Mouse (Mus musculus) midbrain, postnatal 0 days (tissue): ENCODE data around the gene Pde6d. TPM values are rescaled to one million over a fixed set of nuclear protein-coding genes. Genes with fewer than 3 reads are reported as not detected.

Experiments
- ATAC-seq: fragments of 200-750 bp; cut with Nextera tagmentation; 2 replicates; pipeline ENCODE4 v1.8.0; 2017; ENCODE audit warnings: moderate number of reproducible peaks, mild to moderate bottlenecking, moderate TSS enrichment, moderate library complexity; ENCODE audit not compliant: low FRiP score
- DNase-seq: peaks from one replicate; pipeline ENCODE4 v3.0.0-alpha.2; 2015; ENCODE audit warnings: low spot score
- H3K27ac ChIP-seq: fragments of 300-500 bp; sonication (generic); 2 replicates; pipeline ENCODE4 v1.5.1; 2014; ENCODE audit warnings: low read depth, mild to moderate bottlenecking, low read length, mixed read lengths
- H3K27me3 ChIP-seq: fragments of 300-500 bp; sonication (generic); 2 replicates; pipeline ENCODE4 v1.6.1; 2014; ENCODE audit warnings: low read length, control low read depth, mixed read lengths; ENCODE audit not compliant: insufficient read depth
- H3K36me3 ChIP-seq: fragments of 300-500 bp; sonication (generic); 2 replicates; pipeline ENCODE4 v1.6.1; 2014; ENCODE audit warnings: low read length, control low read depth, mixed read lengths; ENCODE audit not compliant: insufficient read depth
- H3K4me1 ChIP-seq: fragments of 300-500 bp; sonication (generic); 2 replicates; pipeline ENCODE4 v1.6.1; 2014; ENCODE audit warnings: mild to moderate bottlenecking, control low read depth, antibody characterized with exemption, low read length, mixed read lengths; ENCODE audit not compliant: insufficient read depth
- H3K4me2 ChIP-seq: fragments of 300-500 bp; sonication (generic); 2 replicates; pipeline ENCODE4 v1.6.1; 2014; ENCODE audit warnings: low read depth, mild to moderate bottlenecking, low read length, mixed read lengths; ENCODE audit not compliant: poor library complexity, severe bottlenecking
- H3K4me3 ChIP-seq: fragments of 300-500 bp; sonication (generic); 2 replicates; pipeline ENCODE4 v1.5.1; 2014; ENCODE audit warnings: low read depth, mild to moderate bottlenecking, low read length, moderate library complexity
- H3K9ac ChIP-seq: fragments of 300-500 bp; sonication (generic); replicated peaks from 2 replicates; pipeline ENCODE4 v1.6.1; 2014; ENCODE audit warnings: mild to moderate bottlenecking, low read length, moderate library complexity, mixed read lengths; ENCODE audit not compliant: poor library complexity, severe bottlenecking
- H3K9me3 ChIP-seq: fragments of 300-500 bp; sonication (generic); 2 replicates; pipeline ENCODE4 v1.6.1; 2016; ENCODE audit warnings: low read length, control low read depth
- CTCF ChIP-seq: IDR thresholded peaks from 2 replicates; pipeline ENCODE4 v1.5.1; 2016; ENCODE audit warnings: antibody characterized with exemption, mild to moderate bottlenecking
- WGBS: fragments of 180-500 bp; shearing (Covaris S2); extraction: QIAGEN DNeasy Blood & Tissue Kit; methylation state at CpG from one replicate; pipeline ENCODE4 v1.1.7; 2014; 5-methylcytosine and 5-hydroxymethylcytosine counted together
- polyA plus RNA-seq: library from polyadenylated mRNA; unstranded; fragments of >200 nt; fragmentation: Nextera tagmentation; extraction: Ambion mirVana; gene quantifications from 2 replicates; pipeline ENCODE4 v1.2.1, GENCODE M21; 2015
- total RNA-seq: library from RNA; depleted of rRNA; stranded (reverse); fragments of >200 nt; gene quantifications from 2 replicates; pipeline ENCODE4 v1.2.3, GENCODE M21; 2014; rRNA removed

Pde6d gene
- total RNA-seq (48.1 and 54.8 TPM in 2 replicates), polyA plus RNA-seq (116 and 124 TPM in 2 replicates)

DNA sequence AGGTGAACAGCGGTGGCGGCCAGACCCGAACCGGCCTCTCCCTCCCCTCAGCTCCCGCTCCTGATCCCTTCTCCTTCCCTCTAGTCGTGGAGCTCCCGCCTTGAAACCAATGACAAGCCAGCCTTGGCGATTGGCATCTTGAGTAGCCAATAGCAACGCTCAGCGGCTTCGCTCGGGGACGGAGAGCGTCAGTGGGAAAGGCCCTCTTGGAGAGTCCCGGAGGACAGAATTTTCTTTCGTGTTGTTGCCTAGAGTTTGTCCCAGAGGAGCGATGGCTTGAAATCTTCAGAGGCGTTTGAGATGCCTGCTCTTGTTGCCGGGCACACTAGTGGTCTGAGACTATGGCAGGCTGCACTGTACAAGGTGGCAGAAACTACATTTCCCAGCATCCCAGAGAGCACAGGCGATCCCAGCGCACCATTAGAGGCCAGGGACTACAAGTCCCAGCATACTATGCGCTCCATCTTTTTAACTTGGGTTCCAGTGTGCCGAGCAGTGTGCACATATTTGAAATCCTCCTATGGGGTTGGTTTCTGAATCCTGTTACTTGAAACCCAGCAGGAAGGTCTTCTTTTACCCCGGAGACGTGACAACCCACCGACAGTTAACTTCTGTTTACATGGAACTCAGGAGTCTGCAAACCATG lies at the start of gene Pde6d, which contains the start of gene Cops7b:
Pde6d (minus strand) TSS at position 179 of the 646 bp plus-strand sequence.
Cops7b (plus strand) TSS at position 454 of the 646 bp plus-strand sequence.
- H3K36me3 ChIP-seq = no peaks in the 10 kb centered on the region
- H3K27ac ChIP-seq = peak within 1 kb of the TSS; percentile 82
- no peak for TF ChIP-seq CTCF
- ATAC-seq (peak; percentile 97), DNase-seq (peak; percentile 98)
- H3K27me3 ChIP-seq = no peaks in the 10 kb centered on the region
- peak within 1 kb of the TSS; percentile 89 for H3K4me2 ChIP-seq
- H3K9ac ChIP-seq = peak within 1 kb of the TSS; percentile 90
- H3K4me3 ChIP-seq = peak within 1 kb of the TSS; percentile 89
- H3K9me3 ChIP-seq = no peaks in the 10 kb centered on the region
- under 1% methylated on average over 26 of the region's 26 CpGs for WGBS
- H3K4me1 ChIP-seq = 0 out of 2 replicates have a peak, but pooled peaks cover 8% of the 10 kb centered on the region

- 83% methylated on average over 4 of the region's 4 CpGs for WGBS
Observed at GRCm38 (mm10) chr1:86630527-86630926, 48.1 kb upstream of the Pde6d start.

DNA sequence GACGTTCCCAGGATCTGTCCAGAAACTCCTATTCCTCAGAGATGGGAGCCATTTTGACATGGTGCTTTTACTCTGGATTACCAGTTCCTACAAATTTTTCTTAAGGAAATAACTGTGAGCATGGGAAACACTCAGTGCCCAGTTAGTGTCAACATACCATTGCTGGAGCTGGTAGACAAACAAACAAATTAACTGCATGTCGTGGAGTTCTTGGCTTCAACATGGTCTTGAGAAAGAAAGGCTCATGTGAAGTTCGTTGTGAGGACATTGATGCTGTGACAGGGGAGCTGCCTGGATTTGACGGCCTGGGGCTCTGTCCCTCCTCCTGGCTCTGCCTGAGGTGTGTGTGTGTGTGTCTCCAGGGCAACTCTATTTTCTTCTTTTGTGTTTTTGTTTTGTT lies 47.5 kb upstream of the Pde6d start:
- DNase-seq = no peak
- no peak overlapping the region for H3K27ac ChIP-seq
- WGBS = 46% methylated on average over 4 of the region's 4 CpGs

More at GRCm38 (mm10) chr1:86630527-86630926, 48.1 kb upstream of the Pde6d start:
- H3K9ac ChIP-seq = no peak overlapping the region
- no peaks in the 10 kb centered on the region for H3K27me3 ChIP-seq
- no peaks in the 10 kb centered on the region for H3K36me3 ChIP-seq
- no peak overlapping the region for H3K4me3 ChIP-seq
- H3K4me1 ChIP-seq = no peaks in the 10 kb centered on the region
- no peak for TF ChIP-seq CTCF
- no peak for ATAC-seq
- no peak for DNase-seq
- no peak overlapping the region for H3K4me2 ChIP-seq
- H3K27ac ChIP-seq = no peak overlapping the region
- no peaks in the 10 kb centered on the region for H3K9me3 ChIP-seq

DNA sequence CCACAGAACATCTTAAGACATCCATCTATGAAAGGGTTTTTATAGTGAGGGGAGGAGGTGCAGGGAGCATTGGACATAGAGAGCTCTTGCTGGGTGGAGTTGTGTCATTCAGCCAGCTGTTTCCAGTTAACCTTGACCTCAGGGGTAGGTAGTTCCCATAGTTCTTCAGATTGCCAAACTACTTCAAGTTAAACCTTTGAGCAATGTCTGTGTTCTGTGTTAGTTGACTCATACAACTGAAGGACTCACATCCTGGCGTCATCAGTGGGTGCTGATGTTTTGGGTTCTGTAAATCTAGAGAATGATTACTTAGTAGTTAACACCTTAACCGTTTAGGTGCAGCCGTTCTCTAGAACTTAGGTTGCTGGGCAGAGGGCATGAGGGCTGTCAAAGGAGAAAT lies 45.8 kb upstream of the Pde6d start:
- 85% methylated on average over 3 of the region's 3 CpGs for WGBS
- Histone ChIP-seq H3K4me3 (no peak overlapping the region), H3K4me2 (no peak overlapping the region), H3K4me1 (no peaks in the 10 kb centered on the region), H3K27me3 (no peaks in the 10 kb centered on the region), H3K9ac (no peak overlapping the region), H3K9me3 (no peaks in the 10 kb centered on the region), H3K36me3 (no peaks in the 10 kb centered on the region), H3K27ac (no peak overlapping the region)
- TF ChIP-seq CTCF = no peak
- ATAC-seq = no peak
- DNase-seq = no peak

More for the DNA sequence above, 47.5 kb upstream of the Pde6d start:
- H3K9me3 ChIP-seq = no peaks in the 10 kb centered on the region
- H3K4me1 ChIP-seq = no peaks in the 10 kb centered on the region
- no peak overlapping the region for H3K9ac ChIP-seq
- no peak overlapping the region for H3K4me3 ChIP-seq
- no peak overlapping the region for H3K4me2 ChIP-seq
- ATAC-seq = no peak
- no peaks in the 10 kb centered on the region for H3K36me3 ChIP-seq
- no peak for TF ChIP-seq CTCF
- H3K27me3 ChIP-seq = no peaks in the 10 kb centered on the region

DNA sequence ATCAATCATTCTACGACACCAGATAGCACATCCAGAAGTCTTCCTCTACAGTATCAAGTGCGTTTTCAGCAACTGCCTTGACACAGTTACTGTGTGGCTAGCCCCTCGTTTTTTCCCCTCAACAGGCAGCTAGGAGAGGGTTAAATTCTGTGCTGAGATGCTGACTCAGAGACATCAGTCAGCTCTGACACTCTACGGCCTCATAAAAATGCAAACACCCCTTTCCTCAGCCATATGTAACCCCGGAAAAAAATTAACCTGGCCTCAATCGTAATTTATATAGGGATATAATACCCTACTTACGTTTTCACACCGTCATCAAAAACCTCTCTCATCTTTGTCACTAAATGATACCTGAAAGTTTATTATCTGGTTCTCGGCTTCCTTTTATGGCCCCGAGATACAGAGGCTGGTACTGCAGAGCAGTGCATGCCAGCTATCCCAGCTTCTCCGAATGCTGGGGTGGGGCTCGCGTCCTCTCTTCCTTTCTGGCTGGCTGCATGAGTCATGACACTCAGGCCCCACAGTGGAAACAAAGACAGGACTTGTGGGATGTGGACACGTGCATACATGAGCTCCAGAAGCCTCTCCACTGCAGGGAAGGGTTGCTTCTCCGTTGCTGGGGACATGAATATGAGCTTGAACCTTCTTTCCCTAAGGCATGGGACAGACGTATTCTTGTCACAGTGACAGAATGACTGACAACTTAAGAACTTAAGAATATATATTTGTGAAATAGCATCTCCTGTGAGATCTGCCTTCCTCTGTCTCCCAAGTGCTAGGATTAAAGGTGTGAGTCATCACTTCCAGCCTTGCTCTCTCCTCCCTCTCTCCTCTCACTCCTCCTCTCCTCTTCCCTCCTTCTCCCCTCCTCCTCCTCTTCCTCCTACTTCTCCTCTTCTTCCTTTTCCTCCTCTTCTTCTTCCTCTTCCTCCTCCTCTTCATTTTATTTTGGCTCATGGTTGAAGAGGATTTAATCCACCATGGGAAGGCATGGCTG lies 40.9 kb upstream of the Pde6d start:
- H3K36me3 ChIP-seq = no peaks in the 10 kb centered on the region
- no peak overlapping the region for H3K27ac ChIP-seq
- DNase-seq (no peak), ATAC-seq (no peak)
- H3K4me2 ChIP-seq = no peak overlapping the region
- H3K9ac ChIP-seq = no peak overlapping the region
- WGBS = 75% methylated on average over 16 of the region's 16 CpGs
- H3K9me3 ChIP-seq = no peaks in the 10 kb centered on the region
- no peaks in the 10 kb centered on the region for H3K4me1 ChIP-seq
- TF ChIP-seq CTCF = no peak
- no peaks in the 10 kb centered on the region for H3K27me3 ChIP-seq
- H3K4me3 ChIP-seq = no peak overlapping the region
